ENCODE assay signal across 8 mouse cellular contexts in genomic region chr11:58643350-58643749, GRCm38 (mm10). TPM values are rescaled to one million over a fixed set of nuclear protein-coding genes. Genes with fewer than 3 reads are reported as not detected.
DNase-seq lines count a peak whose midpoint lies in the region; ATAC-seq and TF ChIP-seq lines count a peak whose summit lies in the region.

No protein-coding gene starts in this region.

- no peak overlapping the region for H3K9ac ChIP-seq in heart, postnatal 0 days (replicated peaks; ENCODE audit: low read depth, low read length)
- H3K9ac ChIP-seq in lung, embryonic 14.5 days: no peak overlapping the region

- H3K4me1 ChIP-seq in bone marrow macrophage, adult 2 months (ENCODE audit: control insufficient read depth, insufficient read depth, low read length): no peaks in the 10 kb centered on the region
- 0 out of 2 replicates have a peak, but pooled peaks cover 7% of the 10 kb centered on the region for H3K4me1 ChIP-seq in heart, postnatal 0 days (ENCODE audit: control insufficient read depth, insufficient read depth)
- no peaks in the 10 kb centered on the region for H3K4me1 ChIP-seq in lung, embryonic 14.5 days (ENCODE audit: insufficient read depth)

- no peak overlapping the region for H3K27ac ChIP-seq in bone marrow macrophage, adult 2 months (ENCODE audit: insufficient read depth, low read depth, low read length)
- H3K27ac ChIP-seq in heart, postnatal 0 days (ENCODE audit: low read depth): no peak overlapping the region
- H3K27ac ChIP-seq in lung, embryonic 14.5 days (ENCODE audit: low read depth): no peak overlapping the region

- peaks cover 28% of the 10 kb centered on the region for H3K27me3 ChIP-seq in heart, postnatal 0 days (ENCODE audit: control insufficient read depth, insufficient read depth, low read length)
- H3K27me3 ChIP-seq in lung, embryonic 14.5 days (ENCODE audit: insufficient read depth, low read length): peaks cover 11% of the 10 kb centered on the region

- peak; percentile 79 for TF ChIP-seq CTCF in bone marrow macrophage, adult 2 months (IDR thresholded peaks at IDR 0.05; ENCODE audit: low read depth, low read length)
- peak; percentile 41 for TF ChIP-seq CTCF in heart, postnatal 0 days (IDR thresholded peaks at IDR 0.05; ENCODE audit: low read depth)
- TF ChIP-seq CTCF in lung, embryonic 14.5 days (IDR thresholded peaks at IDR 0.05; ENCODE audit: low read depth): peak; percentile 68

- no peak for TF ChIP-seq EP300 in heart, postnatal 0 days (IDR thresholded peaks at IDR 0.05; ENCODE audit: low read depth)

- TF ChIP-seq POLR2A in bone marrow macrophage, adult 2 months (IDR thresholded peaks at IDR 0.05; ENCODE audit: borderline replicate concordance, low read depth, low read length): no peak

- WGBS in heart, postnatal 0 days: 27% methylated on average over 6 of the region's 6 CpGs
- WGBS in lung, embryonic 14.5 days: 35% methylated on average over 6 of the region's 6 CpGs

- no peak for ATAC-seq in CD4-positive, CD25-positive, alpha-beta regulatory T cell, adult 4 months
- no peak for ATAC-seq in heart, postnatal 0 days (ENCODE audit: insufficient read depth, low read depth)
- no peak for ATAC-seq in lung, embryonic 14.5 days (ENCODE audit: insufficient read depth)

- no peaks in the 10 kb centered on the region for H3K9me3 ChIP-seq in heart, postnatal 0 days (replicated peaks; ENCODE audit: control insufficient read depth, low read length)
- H3K9me3 ChIP-seq in lung, embryonic 14.5 days (ENCODE audit: low read depth, low read length): no peaks in the 10 kb centered on the region

- no peak overlapping the region for H3K4me3 ChIP-seq in bone marrow macrophage, adult 2 months (ENCODE audit: insufficient read depth, low read length)
- no peak overlapping the region for H3K4me3 ChIP-seq in heart, postnatal 0 days (ENCODE audit: low read depth, low read length)
- H3K4me3 ChIP-seq in lung, embryonic 14.5 days (ENCODE audit: low read depth, low read length): no peak overlapping the region

- H3K36me3 ChIP-seq in heart, postnatal 0 days (replicated peaks; ENCODE audit: control insufficient read depth, insufficient read depth, low read length): no peaks in the 10 kb centered on the region
- H3K36me3 ChIP-seq in lung, embryonic 14.5 days (ENCODE audit: insufficient read depth): no peaks in the 10 kb centered on the region

- H3K4me2 ChIP-seq in heart, postnatal 0 days (ENCODE audit: low read depth, low read length): no peak overlapping the region
- no peak overlapping the region for H3K4me2 ChIP-seq in lung, embryonic 14.5 days

- peak; percentile 71 for DNase-seq in CD4-positive, CD25-positive, alpha-beta regulatory T cell, adult 2 months (ENCODE audit: low read depth, low spot score)
- DNase-seq in kidney, postnatal 10 days: peak; percentile 20
- no peak for DNase-seq in kidney, adult 11 months
- no peak for DNase-seq in heart, postnatal 0 days (ENCODE audit: low spot score)
- peak; percentile 66 for DNase-seq in lung, embryonic 14.5 days
- peak; percentile 84 to 92 for DNase-seq in spleen, postnatal 4 days (ENCODE audit: low spot score in 2 of 2)

RNA-seq across cellular contexts. Expression of gene Trim58, which starts 3.1 kb away (rescaled TPM):
- polyA plus RNA-seq in CD4-positive, CD25-positive, alpha-beta regulatory T cell, adult 4 months (2017; shearing (Covaris generic)): not detected
- not detected in 2 replicates for polyA plus RNA-seq in bone marrow macrophage, adult 2 months (2012; ENCODE audit: insufficient read depth, insufficient read length, missing spikeins)
- not detected in 2 replicates for total RNA-seq in heart, postnatal 0 days (2014; rRNA removed; ENCODE audit: low replicate concordance)
- 0.05 TPM in 1 of 2 replicates, not detected in the other for polyA plus RNA-seq in heart, postnatal 0 days (2015; fragmentation: Nextera tagmentation; extraction: Ambion mirVana)
- 0.11 TPM in 1 of 2 replicates, not detected in the other for polyA plus RNA-seq in lung, embryonic 14.5 days (2014; fragmentation: Nextera tagmentation; extraction: Ambion mirVana)

RNA-seq across cellular contexts. Expression of gene Olfr323, which starts 13.0 kb away (rescaled TPM):
- not detected for polyA plus RNA-seq in CD4-positive, CD25-positive, alpha-beta regulatory T cell, adult 4 months (2017; shearing (Covaris generic))
- polyA plus RNA-seq in bone marrow macrophage, adult 2 months (2012; ENCODE audit: insufficient read depth, insufficient read length, missing spikeins): not detected in 2 replicates
- total RNA-seq in heart, postnatal 0 days (2014; rRNA removed; ENCODE audit: low replicate concordance): not detected in 2 replicates
- not detected in 2 replicates for polyA plus RNA-seq in heart, postnatal 0 days (2015; fragmentation: Nextera tagmentation; extraction: Ambion mirVana)
- not detected in 2 replicates for polyA plus RNA-seq in lung, embryonic 14.5 days (2014; fragmentation: Nextera tagmentation; extraction: Ambion mirVana)

RNA-seq across cellular contexts. Expression of gene Olfr322, which starts 15.2 kb away (rescaled TPM):
- polyA plus RNA-seq in CD4-positive, CD25-positive, alpha-beta regulatory T cell, adult 4 months (2017; shearing (Covaris generic)): not detected
- polyA plus RNA-seq in bone marrow macrophage, adult 2 months (2012; ENCODE audit: insufficient read depth, insufficient read length, missing spikeins): not detected in 2 replicates
- total RNA-seq in heart, postnatal 0 days (2014; rRNA removed; ENCODE audit: low replicate concordance): not detected in 2 replicates
- polyA plus RNA-seq in heart, postnatal 0 days (2015; fragmentation: Nextera tagmentation; extraction: Ambion mirVana): not detected in 2 replicates
- polyA plus RNA-seq in lung, embryonic 14.5 days (2014; fragmentation: Nextera tagmentation; extraction: Ambion mirVana): not detected in 2 replicates

RNA-seq across cellular contexts. Expression of gene 2210407C18Rik, which starts 27.5 kb away (rescaled TPM):
- polyA plus RNA-seq in CD4-positive, CD25-positive, alpha-beta regulatory T cell, adult 4 months (2017; shearing (Covaris generic)): not detected
- not detected in 2 replicates for polyA plus RNA-seq in bone marrow macrophage, adult 2 months (2012; ENCODE audit: insufficient read depth, insufficient read length, missing spikeins)
- not detected in 2 replicates for total RNA-seq in heart, postnatal 0 days (2014; rRNA removed; ENCODE audit: low replicate concordance)
- not detected in 2 replicates for polyA plus RNA-seq in heart, postnatal 0 days (2015; fragmentation: Nextera tagmentation; extraction: Ambion mirVana)
- polyA plus RNA-seq in lung, embryonic 14.5 days (2014; fragmentation: Nextera tagmentation; extraction: Ambion mirVana): not detected in 2 replicates

RNA-seq across cellular contexts. Expression of gene Olfr320, which starts 37.5 kb away (rescaled TPM):
- polyA plus RNA-seq in CD4-positive, CD25-positive, alpha-beta regulatory T cell, adult 4 months (2017; shearing (Covaris generic)): not detected
- not detected in 2 replicates for polyA plus RNA-seq in bone marrow macrophage, adult 2 months (2012; ENCODE audit: insufficient read depth, insufficient read length, missing spikeins)
- total RNA-seq in heart, postnatal 0 days (2014; rRNA removed; ENCODE audit: low replicate concordance): not detected in 2 replicates
- polyA plus RNA-seq in heart, postnatal 0 days (2015; fragmentation: Nextera tagmentation; extraction: Ambion mirVana): not detected in 2 replicates
- not detected in 2 replicates for polyA plus RNA-seq in lung, embryonic 14.5 days (2014; fragmentation: Nextera tagmentation; extraction: Ambion mirVana)

Comparison
In these comparisons a context has a peak if more than half of its experiments do, and no peak if none do; other contexts are left out.
1. DNase-seq: peak in CD4-positive, CD25-positive, alpha-beta regulatory T cell, adult 2 months (single experiment), kidney, postnatal 10 days (single experiment), lung, embryonic 14.5 days (single experiment) and spleen, postnatal 4 days (2 of 2); none in kidney, adult 11 months (single experiment) and heart, postnatal 0 days (single experiment).
2. Peak in every context shown above with its lines, with median percentiles within 50 percentile points of each other: CTCF ChIP-seq.